Mouse (Mus musculus) brown adipose tissue, adult 24 weeks (tissue): Measurements from ENCODE around the gene Gas2. TPM values are rescaled to one million over a fixed set of nuclear protein-coding genes. Genes with fewer than 3 reads are reported as not detected.

ENCODE experiments used
- H3K27ac ChIP-seq: fragments of 200-500 bp; replicated peaks from 2 replicates; pipeline ENCODE4 v1.5.1; 2012; ENCODE audit warnings: low read depth, mild to moderate bottlenecking, low read length
- H3K4me1 ChIP-seq: fragments of 200-500 bp; 2 replicates; pipeline ENCODE4 v1.6.1; 2012; ENCODE audit warnings: low read length, mixed read lengths; ENCODE audit not compliant: control insufficient read depth, insufficient read depth, insufficient read length
- H3K4me3 ChIP-seq: fragments of 200-500 bp; 2 replicates; pipeline ENCODE4 v1.5.1; 2012; ENCODE audit warnings: low read depth, mild to moderate bottlenecking, low read length, moderate library complexity; ENCODE audit not compliant: insufficient read depth
- polyA plus RNA-seq: library from polyadenylated mRNA; stranded (reverse); fragments of >200 nt; gene quantifications from 2 replicates; pipeline ENCODE4 v1.2.4, GENCODE M21; 2012; ENCODE audit not compliant: missing spikeins, insufficient read depth, insufficient read length

Gas2 gene
- polyA plus RNA-seq, 1 experiment, result 4.2 TPM

DNA sequence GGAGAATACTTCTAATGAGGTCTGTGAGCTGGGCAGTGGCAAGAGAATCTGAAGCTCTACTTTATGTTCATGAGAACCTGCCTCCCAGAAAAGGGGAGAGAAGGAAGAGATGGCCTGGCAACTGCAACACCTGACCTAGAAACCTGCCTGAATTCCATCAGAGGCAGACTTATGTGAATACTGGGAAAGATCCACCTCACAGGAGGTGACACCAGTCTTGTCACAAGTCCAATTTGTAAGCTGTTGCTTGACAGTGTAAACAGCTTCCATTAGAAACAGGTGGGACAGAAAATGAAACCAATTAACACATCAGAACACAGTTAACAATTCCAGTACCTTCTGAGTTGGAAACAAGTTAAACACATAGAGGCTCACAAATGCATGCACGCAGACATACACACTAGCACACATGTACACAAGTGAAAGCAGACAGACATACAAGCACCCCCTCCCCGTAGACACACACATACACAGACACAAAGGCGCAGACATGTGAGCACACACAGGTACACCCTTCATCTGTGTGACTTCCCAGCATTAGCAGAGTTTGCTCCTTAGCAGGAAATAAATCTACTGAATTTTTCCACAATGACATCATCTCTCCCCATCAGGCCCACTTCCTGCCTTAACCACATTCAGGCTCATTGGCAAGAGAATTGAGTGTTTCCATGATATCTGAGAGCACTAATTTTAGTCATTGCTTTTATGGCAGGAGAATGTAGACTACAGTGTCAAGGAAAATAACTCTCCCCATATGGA lies 51.7 kb downstream of the Gas2 start:
- H3K27ac ChIP-seq, result peak overlapping the region; percentile 74
- no peak overlapping the region for H3K4me3 ChIP-seq
- H3K4me1 ChIP-seq, result peaks cover 2% of the 10 kb centered on the region; the same call in 1 of the 2 replicates

DNA sequence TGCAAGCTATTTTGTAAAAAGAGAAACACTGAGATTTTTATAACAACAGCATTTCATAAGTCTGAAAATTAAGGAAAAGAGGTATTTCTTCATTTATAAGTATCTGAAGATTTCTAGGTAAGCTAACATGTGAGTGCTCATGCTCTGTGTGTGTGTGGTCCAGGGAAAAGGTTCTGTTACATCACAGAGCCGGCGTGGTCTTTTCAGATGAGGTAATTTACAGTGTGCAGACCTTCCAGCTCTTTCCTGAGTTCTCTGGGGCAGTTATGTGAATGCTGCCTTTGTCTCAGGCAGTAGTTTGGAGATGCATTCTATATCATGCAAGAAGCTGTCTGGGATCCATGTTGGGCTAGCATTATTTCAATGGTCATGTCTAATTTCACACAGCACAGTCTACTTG lies 52.3 kb downstream of the Gas2 start:
- Histone ChIP-seq H3K4me3 (no peak overlapping the region), H3K4me1 (peaks cover 2% of the 10 kb centered on the region; the same call in 1 of the 2 replicates), H3K27ac (no peak overlapping the region)

DNA sequence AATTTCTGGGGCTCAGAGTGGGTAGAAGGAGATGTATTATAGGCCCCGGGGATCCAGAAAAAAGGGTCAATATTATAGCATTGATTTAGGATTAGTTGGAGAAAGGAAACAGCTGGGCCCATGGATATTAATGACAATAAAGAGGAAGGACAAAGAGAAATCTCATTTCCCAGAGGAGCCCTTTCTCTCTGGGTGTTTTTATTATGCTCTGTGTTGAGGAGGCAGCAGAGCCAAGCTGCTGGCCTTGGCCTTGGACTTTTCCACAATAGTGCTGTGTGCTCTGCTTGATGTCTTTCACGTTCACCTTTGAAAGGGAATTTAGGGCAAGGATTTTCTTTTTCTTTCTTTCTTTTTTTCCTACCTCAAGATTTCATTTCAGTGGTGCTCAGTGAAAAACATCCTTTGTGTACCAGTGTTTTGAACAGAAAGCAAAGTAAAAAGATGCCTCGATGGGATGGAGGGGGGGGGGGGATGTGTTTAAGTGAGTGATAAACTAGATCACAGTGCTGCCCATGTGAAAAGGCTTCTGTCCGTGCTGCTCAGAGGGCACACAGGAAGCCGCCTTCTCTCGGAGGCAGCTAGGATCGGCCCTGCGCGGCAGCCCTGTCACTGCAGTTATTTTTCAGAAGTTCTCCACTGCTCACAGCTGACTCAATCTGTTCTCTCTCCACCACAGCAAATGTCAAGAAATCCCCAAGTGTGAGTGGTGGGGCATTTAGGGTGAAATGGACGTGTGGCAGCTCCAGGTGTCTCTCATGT lies 67.1 kb downstream of the Gas2 start:
- 0 out of 2 replicates have a peak, but pooled peaks cover 2% of the 10 kb centered on the region for H3K4me1 ChIP-seq
- no peak overlapping the region for H3K27ac ChIP-seq
- H3K4me3 ChIP-seq, result no peak overlapping the region

DNA sequence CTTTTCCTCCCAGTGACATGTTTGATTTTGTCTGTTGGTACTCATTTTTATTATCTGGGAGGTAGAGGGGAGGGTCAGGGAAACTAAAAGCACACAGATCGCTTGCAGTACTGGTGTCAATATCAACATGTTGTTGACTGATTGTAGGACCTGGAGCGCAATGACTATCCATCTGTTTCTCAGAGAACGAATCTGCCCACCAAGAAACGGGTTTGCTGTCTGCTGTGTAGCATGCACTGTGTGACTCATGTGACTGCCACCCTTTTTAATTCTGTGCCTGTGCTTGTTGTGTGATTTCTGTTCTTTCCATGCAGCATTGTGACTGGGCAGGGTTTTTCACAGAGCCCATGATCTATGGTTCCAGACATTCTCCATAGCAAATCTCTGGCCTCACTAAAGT lies 69.4 kb downstream of the Gas2 start:
- H3K4me3 ChIP-seq, result no peak overlapping the region

DNA sequence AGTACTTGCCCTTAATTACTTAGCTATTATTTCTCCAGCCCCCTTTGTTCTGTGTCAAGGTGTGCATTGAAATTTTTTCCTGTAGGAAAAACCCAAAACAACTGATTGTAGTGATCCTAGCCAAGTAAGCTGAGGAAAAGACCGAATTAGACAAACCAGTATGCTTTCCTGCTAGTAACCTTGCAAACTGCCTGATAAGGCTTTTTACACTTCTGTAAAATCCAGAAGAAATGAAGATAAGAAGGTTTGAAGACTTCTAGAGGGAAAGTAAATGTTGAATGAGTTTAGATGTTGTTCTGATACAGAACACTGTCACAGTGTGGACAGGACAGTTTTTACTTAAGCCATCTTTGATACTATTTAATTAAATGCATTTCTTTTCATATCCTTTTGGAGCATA lies 75.5 kb downstream of the Gas2 start:
- Histone ChIP-seq H3K4me3 (no peak overlapping the region), H3K4me1 (no peaks in the 10 kb centered on the region), H3K27ac (no peak overlapping the region)

More for the DNA sequence above, 69.4 kb downstream of the Gas2 start:
- H3K4me1 ChIP-seq, result 0 out of 2 replicates have a peak, but pooled peaks cover 2% of the 10 kb centered on the region
- H3K27ac ChIP-seq, result no peak overlapping the region

DNA sequence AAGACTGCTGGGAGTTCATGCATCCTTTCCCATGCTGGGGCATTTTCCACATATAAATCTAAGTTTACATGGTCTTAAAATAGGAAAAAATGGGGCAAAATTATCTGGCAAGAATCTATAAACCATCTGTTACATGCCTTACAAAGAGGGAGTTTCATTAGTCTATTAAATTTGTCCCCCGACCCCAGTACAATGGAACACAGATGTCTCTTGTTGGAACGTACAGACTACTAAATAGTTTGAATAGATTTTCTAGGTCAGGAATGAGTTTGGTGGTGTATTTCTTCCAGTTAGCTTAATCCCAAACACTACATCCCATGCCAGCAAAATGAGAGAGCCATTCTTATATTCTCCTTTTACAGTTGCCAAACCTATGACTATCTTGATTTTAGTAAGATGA lies 78.6 kb downstream of the Gas2 start:
- Histone ChIP-seq H3K4me1 (no peaks in the 10 kb centered on the region), H3K4me3 (no peak overlapping the region), H3K27ac (no peak overlapping the region)

DNA sequence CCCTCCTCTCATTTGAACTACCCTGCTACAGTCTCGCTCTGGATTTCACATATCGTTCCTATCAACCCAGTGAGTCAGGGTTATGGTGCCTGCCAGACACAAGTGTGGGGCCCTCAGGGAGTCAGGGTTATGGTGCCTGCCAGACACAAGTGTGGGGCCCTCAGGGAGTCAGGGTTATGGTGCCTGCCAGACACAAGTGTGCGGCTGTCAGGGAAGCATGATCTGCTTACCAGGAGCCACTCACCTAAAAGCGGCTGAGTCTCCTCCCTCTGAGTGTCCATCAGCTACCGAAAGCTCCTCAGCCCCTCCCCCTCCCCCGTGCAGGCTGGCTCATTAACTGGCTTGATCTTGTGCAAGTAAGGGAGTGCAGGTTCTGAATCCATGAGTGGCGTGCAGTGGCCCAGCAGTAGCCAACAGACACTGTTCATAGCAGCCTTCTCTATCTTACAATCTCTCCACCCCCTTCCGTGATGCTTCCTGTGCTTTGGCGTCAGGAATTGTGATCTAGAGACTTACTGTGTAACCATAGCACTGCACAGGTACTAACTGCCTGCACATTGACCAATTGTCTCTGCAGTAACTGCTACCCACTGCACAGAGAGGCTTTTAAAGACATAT lies 93.7 kb downstream of the Gas2 start:
- Histone ChIP-seq H3K4me3 (no peak overlapping the region), H3K27ac (no peak overlapping the region), H3K4me1 (no peaks in the 10 kb centered on the region)

DNA sequence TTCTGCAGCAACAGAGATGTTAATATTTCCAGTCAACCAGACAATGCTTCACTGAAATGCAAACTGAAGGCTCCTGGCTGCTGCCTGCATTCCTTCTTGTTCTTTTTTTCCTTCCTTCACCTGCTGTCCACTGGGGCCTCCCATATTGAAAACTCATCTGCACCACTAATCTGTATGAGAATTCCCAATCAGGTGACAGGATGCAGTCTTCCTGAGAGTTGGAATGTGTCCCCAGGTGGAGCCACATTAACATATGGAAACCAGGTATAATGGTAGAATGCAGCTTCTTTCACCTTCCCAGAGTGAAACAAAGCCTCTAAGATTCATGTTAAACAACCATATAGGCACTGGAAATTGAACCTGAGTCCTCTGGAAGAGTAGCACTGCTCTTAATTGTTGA lies 96.0 kb downstream of the Gas2 start:
- Histone ChIP-seq H3K27ac (no peak overlapping the region), H3K4me1 (no peaks in the 10 kb centered on the region), H3K4me3 (no peak overlapping the region)

DNA sequence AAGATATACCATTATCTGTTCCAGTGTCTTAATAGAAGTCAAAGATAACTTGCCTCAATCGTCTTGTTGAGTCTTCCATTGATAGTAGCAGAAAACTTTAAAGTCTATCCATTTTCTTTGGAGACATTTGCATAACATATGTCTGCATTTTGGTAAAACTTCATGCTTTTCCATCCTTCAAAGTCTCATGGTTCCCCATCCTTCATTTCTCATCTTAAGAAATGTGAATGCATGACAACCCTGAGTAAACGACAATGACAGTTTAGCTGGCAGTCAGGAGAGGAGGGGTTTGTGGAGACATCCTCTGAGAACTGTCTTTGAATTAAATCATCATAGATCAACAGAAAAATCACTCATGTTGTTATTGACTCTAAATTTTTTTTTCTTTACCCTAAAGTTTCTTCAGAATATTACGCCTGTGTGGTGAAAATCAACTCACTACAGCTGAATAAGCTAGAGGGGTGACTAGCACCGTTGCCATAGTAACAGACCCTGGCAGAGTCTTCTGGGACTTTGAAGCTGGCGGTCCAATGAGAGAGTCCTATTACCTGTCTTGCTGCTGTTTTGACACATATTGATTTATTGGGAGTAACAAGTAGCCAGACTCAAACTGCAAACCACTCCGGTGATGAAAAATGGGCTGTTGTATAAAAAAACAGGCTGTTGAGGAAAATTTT lies 99.0 kb downstream of the Gas2 start:
- Histone ChIP-seq H3K27ac (no peak overlapping the region), H3K4me1 (no peaks in the 10 kb centered on the region)

DNA sequence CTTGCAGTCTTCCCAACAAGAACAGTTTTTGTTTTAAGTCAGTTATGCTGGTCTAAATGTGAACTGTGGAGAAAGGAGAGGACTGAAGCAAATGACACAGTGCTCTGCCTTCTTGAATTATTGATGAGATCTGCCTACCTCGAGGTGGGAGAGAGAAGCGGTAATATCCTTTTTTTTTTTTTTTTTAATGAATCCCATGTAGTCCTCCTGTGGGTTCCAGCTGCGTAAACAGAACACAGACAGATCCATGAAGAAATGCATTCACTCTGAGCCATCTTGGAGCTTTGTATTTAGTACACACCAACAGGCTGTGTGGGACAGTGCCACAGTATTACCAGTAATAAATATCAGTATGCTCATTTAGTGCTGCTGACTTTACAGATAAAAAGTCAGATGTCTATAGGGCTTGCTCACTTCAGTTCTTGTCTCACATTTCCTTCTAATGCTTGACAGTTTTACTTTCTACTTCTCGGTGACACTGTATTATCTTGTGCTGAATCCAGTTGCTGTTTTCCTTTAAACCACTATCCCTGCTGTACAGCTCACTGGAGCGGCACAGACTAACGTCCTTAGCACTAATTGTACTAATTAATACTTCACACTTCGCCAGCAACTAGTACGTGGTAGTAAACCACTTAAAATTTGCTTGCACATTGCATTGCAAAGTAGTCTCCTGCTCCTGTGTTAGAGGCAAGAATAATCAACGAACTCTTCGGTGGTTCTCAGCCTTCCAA lies 100.6 kb downstream of the Gas2 start:
- H3K4me3 ChIP-seq, result no peak overlapping the region
- H3K4me1 ChIP-seq, result no peaks in the 10 kb centered on the region
- H3K27ac ChIP-seq, result no peak overlapping the region

More for the DNA sequence above, 99.0 kb downstream of the Gas2 start:
- no peak overlapping the region for H3K4me3 ChIP-seq

DNA sequence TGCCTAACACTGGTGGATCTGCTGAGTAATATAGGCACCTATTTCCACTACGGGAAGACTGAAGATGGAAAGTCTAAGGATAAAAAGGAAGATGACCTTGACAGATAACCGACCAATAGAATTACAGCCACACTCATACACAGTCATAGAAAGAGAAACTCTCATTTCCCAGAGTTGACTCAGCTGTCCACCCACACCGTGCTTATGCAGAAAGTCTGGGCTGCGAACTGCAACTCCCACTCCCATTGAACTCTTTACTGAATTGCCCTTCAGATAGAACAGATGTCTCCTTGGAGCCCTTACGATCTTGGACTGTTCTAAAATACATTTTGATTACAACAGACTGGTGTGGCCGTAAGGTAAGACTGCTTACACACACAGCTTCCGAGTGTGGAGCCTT lies 102.9 kb downstream of the Gas2 start:
- Histone ChIP-seq H3K4me1 (no peaks in the 10 kb centered on the region), H3K27ac (no peak overlapping the region), H3K4me3 (no peak overlapping the region)

DNA sequence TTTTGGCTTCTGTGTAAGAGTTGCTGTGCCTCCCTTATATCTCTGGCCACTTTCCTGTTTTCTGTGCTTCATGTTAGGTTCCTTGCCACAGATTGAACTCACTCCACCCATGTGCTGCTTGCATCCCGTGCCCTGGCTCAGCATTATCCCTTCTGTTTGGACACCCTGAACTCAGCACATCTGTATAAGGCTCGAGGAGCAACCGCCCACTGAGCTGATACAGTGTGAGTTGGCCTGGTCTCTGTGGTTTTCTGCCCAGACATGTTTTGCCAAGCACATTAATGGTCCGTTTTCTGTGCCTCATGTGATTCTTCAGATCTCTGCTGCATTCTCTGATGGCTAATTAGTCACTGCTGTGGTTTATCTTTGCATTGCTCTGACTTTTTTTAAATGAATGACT lies 105.8 kb downstream of the Gas2 start:
- no peaks in the 10 kb centered on the region for H3K4me1 ChIP-seq
- no peak overlapping the region for H3K27ac ChIP-seq

DNA sequence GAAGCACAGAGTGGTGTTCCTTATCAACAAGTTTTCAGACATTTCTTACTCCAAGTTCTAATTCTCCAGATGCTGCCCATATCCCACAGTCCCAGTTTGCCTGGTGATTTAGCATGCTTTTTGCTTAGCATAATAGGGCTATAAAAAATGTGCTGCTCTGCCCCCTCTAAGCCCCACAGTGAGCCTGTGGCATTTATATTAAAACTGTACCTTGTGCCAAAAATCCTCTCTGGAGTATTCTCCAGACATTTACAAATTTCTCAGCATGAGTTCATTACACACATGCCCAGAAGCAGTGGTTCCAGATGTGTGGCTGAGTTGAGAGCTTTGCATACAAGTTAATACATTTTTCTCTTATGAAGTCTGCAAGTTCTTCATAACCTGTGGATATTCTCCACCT lies 107.6 kb downstream of the Gas2 start:
- no peak overlapping the region for H3K4me3 ChIP-seq
- no peaks in the 10 kb centered on the region for H3K4me1 ChIP-seq
- no peak overlapping the region for H3K27ac ChIP-seq

More for the DNA sequence above, 105.8 kb downstream of the Gas2 start:
- no peak overlapping the region for H3K4me3 ChIP-seq

DNA sequence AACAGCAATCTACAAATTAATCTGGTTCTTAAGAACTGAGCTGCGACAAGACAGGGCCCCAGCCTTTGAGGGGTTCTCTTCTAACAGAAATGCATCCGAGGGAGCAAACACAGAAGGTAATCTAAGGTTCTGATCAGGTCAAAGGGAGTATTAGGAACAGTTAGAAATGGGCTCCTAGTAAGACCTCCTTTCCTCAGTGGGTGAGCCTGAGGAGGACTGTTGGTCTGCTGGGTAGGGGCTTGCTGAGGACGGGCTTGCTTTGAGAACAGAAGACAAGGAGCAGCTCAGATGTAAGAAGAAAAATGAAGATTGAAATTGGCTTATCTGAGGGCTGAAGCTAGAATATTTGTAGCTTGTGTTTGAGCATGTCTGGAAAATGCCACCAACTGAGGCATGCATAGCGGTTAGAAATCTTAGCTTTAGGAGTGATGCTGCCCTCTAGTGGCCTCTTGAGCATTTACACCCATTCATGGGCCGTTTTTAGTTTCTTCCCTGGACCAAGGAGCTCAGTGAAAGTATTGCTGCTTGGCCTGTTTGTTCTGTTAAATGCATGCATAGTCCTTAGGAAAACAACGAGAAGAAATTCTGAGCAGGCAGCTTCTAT lies 110.5 kb downstream of the Gas2 start:
- Histone ChIP-seq H3K4me1 (no peaks in the 10 kb centered on the region), H3K27ac (no peak overlapping the region), H3K4me3 (no peak overlapping the region)
